Mouse (Mus musculus) erythroblast, adult 5-6 weeks (primary cell): ENCODE data around the gene Lefty2. TPM values are rescaled to one million over a fixed set of nuclear protein-coding genes. Genes with fewer than 3 reads are reported as not detected.

ENCODE experiments used
- ATAC-seq: replicated peaks from 2 replicates; pipeline ENCODE4 v1.8.0; 2016; ENCODE audit warnings: moderate number of reproducible peaks, mild to moderate bottlenecking, moderate TSS enrichment, inconsistent platforms; ENCODE audit not compliant: poor library complexity, low FRiP score, severe bottlenecking
- total RNA-seq, 2 experiments: library from RNA; stranded (forward) in 1 of 2; stranded (reverse) in 1 of 2; fragments of 150-400 nt in 1 of 2; fragments of 200-764, 138-1000 nt in 1 of 2; gene quantifications; 2 replicates each; pipeline versions ENCODE4 v1.2.3 to v1.2.4; 2015 to 2017; ENCODE audit warnings: low replicate concordance in 2 of 2

Lefty2 gene
- total RNA-seq (2015; ENCODE audit: low replicate concordance) (not detected in 2 replicates), total RNA-seq (2017; ENCODE audit: low replicate concordance) (not detected in 2 replicates)

DNA sequence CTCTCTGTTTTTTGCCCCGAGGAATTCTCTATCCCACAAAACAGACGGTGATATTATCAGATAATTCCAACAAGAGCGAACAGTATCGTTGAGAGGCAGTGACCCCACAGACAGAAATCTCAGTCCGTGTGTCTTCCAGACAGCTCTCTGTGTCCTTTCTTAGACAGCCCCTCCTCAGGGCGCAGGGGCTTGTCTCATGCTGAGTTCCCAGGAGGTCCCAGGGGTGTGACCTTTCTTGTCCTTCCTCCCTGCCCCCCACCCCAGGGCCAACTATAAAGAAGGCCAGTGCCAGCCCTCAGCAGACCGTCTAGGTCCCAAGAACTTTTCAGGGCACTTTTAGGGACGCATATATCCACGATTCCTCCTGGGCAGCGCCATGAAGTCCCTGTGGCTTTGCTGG is at the start of gene Lefty2:
TSS of gene Lefty2 (plus strand) at position 301 of the 400 bp plus-strand sequence.
- ATAC-seq, result no peak

- ATAC-seq, result peak; percentile 70
These were observed 44.8 kb upstream of the Lefty2 start for GRCm38 (mm10) chr1:180848114-180848510.

DNA sequence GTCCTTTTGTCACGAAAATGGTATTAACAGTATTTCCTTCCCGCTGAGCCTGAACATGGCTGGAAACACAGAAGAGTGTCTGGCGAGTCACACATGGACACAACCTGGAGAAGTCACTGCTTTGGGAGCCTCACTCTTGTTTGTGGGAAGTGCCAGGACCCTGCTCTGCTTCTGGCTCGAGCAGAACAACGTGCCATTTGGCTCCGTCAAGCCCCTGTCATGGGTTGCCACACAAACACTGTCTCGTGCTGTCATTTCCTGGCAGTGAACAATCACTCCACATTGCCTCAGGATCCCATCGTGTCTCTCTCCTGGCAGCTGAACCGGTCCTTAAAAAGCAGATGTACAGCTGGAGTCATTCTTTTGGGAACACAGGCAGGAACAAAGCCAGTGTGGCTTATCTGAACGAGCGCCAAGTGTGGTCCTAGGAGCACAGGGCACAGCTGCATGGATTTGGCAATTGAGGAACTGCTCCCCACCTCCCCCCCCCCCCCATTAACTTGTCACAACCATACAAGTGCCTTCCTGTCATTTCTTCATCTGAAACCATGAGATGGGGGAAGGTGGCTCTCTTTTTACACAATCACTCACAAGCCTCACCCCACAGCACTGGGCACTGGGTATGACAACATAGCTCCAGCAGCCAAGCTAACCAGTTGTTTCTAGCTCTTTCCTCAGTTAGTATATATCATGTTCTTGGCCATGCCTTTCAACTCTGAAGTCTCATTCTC is 44.2 kb upstream of the Lefty2 start:
- ATAC-seq, result 0 out of 2 replicates have a peak, but pooled peaks have one; percentile 6

DNA sequence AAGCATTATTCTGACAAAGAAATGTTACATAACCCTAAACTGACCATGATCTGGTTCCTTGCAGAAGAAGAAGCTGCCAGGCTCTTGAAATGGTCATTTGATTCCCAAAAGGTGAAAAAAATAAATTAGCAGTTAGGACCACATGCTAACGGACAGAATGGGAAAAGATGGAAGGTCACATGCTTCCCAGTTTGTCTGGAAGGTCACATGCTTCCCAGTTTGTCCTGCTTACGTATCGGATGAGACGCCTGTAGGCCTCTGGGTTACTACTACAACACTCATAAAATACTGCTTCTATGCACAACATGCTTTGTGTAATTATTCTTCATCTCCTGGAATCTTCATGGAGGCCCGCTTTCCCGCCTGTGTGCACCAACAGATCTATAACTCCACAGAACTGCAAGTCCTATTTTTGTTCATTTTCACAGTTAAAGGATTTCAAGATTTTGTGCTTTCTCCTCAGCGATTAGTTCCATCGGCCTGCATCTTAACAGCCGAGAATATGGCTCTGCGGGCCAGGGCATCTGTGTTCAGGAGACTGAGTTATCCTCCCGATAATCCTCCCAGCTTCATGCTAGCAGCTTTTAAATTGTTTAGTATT is 43.1 kb upstream of the Lefty2 start:
- ATAC-seq, result no peak

DNA sequence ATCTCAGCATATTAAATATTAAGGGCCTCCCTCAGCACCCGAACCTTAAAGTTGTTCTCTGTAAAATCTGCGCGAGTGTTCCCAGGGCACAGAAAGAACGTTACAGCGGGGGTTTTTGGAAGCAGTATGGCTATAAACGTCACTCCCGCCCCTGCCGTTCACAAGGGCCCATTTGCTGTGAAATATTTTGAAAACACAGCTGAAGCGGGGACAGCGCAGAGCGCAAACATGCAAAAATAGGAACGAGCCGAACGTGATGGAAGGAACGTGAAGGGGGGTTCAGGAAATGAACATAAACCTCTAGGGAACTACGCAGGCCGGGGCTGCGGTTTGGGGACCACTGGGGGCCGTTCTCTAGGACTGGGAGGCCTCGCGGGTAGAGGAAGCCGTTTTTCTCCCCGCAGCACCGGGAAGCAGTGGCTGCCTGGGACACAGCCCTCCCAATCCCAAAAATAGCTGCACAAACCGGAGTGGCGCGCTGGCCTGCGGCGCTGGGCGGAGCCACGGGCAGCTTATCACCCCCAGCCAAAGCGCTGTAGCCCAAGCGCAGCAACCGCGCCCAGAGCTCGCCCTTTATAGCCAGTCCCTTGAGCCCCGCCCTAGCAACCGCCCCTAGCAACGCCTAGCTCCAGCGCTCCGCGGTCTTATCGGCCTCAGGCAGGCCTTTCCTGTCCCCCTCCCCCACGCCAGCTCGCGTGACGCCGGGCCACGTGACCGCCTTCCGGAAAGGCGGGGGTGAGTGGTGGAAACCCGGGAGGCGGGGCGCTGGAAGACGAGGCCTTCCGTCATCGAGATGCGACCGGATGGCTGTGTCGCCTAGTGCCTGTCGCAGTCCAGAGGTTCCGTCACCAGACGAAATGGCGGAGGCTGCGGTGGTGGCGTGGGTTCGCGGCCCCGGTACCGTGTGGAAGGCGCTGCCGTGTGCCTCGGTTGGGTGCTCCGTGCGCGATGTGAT is 42.3 kb upstream of the Lefty2 start, which contains the start of gene Sde2:
TSS of gene Sde2 (plus strand) at position 812 of the 955 bp plus-strand sequence.
- peak; percentile 84 for ATAC-seq

DNA sequence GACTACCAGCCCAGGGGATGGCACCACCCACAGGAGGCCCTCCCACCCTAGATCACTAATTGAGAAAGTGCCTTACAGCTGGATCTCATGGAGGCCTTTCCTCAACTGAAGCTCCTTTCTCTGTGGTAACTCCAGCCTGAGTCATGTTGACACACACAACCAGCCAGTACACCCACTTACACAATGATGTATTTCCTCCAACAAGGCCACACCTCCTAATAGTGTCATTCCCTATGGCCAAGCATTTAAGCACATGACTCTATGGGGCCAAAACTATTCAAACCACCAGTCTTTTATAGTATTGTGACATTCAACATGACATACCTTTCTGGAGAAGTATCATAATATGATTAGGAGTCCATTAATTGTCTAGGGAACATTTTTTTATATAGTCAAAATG is 34.1 kb upstream of the Lefty2 start:
- ATAC-seq, result no peak

DNA sequence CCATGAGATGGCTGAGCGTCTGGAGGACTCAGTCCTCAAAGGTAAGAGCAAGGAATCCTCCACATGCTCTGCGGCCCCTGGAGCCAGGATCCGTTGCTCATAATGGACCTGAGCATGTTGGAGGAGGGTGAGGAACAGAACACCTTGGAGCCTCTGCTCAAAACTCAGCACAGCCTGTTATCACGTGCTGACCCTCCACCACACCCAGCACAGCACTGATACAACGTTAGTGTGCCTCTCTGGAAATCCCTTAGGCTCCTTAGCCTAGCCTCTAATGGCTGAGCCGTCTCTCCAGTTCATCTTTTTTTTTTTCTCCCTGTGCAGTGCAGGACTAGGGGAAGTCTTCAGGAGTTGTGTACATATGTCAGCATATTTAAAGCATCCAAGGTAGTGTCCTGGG is 32.9 kb upstream of the Lefty2 start:
- ATAC-seq, result no peak; the same call in 1 of the 2 replicates

DNA sequence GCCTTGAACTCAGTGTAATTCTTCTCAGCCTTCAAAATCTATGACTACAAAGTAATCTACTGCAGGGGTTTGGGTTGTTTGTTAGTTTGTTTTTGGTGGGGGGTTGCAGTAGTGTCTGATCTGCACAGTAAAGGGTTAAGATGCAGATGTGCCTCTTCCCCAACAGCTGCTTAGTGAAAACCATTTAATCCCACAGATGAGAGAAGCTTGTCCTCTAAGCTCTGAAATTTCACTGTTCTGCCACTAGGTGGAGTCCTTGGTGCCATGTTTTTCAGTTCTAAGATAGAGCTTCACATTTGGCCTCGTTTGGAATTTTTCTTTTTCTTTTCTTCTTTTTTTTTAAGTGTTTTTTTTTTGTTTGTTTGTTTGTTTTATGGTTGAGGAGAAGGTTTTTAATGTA is 29.3 kb upstream of the Lefty2 start:
- ATAC-seq, result peak; percentile 87

DNA sequence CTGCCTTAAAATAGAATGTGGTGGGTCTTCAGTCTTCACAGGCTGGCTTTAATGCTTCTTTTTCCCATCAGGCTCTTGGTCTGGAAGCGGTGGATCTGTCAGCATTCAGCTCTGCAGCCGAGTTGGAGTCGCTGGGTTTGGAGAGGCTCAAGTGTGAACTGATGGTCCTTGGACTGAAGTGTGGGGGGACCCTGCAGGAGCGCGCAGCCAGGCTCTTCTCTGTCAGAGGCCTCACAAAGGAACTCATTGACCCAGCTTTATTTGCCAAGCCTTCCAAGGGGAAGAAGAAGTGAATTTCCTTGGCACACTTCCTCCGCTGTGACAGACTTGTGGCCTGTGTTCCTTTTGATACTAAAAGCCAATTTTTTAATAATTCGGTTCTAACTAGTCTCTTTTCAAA is 26.9 kb upstream of the Lefty2 start:
- no peak for ATAC-seq

DNA sequence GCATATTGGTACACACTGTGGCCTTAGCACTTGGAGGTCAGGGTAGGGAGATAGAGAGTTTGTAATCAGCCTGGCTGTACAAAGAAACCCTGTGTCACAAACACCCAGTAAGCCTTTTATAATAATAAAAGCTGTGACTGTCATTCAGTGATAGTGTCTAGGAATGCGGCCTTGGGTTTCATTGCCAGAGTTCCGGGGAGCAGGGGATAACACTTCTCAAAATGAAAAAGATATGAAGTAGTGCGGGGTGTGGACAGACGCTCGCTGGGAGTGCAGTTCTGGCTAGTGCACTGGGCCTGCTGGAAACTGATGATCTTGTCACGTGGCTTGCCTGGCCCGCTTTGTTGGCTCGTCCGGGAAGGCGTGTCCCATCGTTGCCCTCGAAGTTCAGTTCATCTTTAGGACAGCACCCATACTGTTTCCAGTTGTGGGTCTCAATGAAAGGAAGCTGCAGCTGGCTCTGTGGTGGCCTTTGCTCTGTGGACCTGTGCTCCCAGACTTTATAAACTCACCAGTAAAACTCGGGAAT is 22.7 kb upstream of the Lefty2 start:
- no peak for ATAC-seq

DNA sequence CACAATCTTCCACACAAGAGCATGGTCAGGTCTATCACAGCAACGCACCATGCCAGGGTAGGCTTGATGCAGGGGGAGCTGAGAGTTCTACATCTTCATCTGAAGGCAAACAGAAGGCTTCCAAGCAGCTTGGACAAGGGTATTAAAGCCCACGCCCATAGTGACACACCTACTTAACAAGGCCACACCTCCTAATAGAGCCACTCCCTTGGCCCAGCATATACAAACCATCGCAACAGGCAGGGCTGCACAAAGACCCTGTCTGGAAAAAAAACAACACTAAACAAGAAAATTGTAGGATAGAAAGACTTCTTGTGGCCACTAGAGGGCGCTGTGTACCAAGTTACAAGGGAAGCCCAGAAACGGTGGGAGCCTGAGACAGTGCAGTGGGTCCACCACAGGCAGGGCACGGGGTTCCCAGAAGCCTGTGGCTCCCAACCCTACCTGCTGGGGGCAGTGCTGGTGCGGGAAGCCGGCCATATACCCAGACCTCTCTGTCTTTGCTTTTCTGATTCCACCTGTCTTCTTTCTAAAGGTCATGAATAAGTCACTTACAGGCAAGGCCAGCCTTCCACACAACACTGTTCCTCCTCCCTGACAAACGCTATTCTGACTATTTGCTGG is 18.9 kb upstream of the Lefty2 start:
- ATAC-seq, result peak; percentile 84

DNA sequence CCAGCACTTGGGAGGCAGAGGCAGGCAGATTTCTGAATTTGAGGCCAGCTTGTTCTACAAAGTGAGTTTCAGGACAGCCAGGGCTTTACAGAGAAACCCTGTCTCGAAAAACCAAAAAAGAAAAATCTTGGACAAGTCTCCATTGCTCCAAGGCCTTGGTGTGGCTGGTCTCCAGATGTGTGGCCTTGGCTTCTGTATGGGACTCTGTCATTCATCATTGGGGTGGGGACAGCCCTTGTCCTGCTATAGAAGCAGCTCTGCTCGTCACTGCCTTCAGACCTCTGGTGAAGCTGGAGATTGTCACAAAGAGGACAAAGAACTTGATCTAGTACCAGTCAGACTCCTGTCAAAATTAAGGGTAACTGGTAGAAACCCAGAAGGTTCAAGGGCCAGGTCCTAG is 18.3 kb upstream of the Lefty2 start:
- no peak for ATAC-seq

DNA sequence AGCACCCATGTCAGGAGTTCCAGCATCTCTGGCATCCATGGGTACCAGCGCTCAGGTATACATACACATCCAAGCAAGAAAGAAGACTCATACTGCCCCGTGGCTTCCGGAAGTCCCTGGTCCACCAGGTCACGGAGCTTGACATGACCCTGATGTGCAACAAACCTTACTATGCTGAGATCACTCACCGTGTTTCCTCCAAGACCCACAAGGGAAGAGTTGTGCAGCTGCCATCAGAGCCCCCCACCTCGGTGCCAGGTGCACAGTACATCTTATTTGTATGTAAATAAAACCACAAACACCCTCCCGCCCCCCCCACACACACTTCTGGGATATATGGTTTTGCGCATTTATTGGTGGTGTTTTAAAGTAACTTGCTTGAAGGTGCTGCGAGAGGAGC is 17.8 kb upstream of the Lefty2 start:
- ATAC-seq, result no peak

GRCm38 (mm10) chr1:180877466-180877865 is 15.4 kb upstream of the Lefty2 start:
- 0 out of 2 replicates have a peak, but pooled peaks have one; percentile 11 for ATAC-seq

GRCm38 (mm10) chr1:180881768-180882167 is 11.1 kb upstream of the Lefty2 start:
- ATAC-seq, result no peak

- ATAC-seq, result no peak
These were observed 9.2 kb upstream of the Lefty2 start for GRCm38 (mm10) chr1:180883731-180884130.

GRCm38 (mm10) chr1:180884484-180884883 is 8.4 kb upstream of the Lefty2 start:
- no peak for ATAC-seq

- ATAC-seq, result no peak
These were observed 4.3 kb upstream of the Lefty2 start for GRCm38 (mm10) chr1:180888556-180889042.

DNA sequence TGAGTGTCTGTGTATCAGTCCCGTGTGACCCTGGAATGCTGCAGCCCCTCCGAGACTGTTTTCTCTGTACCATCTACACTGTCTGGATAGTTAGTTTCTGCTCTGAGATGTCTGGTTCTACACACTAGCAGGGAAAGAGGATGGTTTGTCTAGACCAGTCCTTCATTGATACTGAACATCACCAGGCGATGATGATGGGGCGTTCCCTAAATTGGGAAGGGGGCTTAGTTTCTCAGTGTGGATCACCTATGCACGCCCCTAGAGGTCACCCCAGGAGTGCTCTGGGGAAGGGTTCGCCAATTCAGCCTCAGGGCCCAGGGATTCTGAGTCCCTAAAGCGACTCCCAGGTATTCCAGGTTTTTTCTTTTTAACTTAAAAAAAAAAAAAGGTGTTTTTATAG is 3.7 kb upstream of the Lefty2 start:
- no peak for ATAC-seq
